Mouse (Mus musculus): ENCODE data around the gene Morn3.
A peak's percentile ranks its signal among the peaks of the same experiment; 100 is the strongest.

The Morn3 gene

DNA sequence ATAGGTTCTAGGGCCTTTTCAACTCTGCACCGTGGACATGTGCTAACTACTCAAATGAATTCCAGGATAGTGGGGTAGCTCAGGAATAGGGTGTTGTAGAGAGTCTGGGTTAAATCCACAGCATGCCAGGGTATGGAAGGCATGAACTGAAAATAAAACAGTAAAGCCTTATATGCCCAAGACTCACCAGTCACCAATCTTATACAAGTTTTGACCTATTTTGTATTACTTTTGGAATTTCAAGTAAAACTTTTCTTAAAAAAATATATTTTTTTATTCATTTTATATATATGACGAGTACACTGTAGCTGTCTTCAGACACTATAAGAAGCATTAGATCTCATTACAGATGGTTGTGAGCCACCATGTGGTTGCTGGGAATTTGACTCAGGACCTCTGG, 53.0 kb downstream of the Morn3 start:
- no peak for DNase-seq (ENCODE audit: low read depth, low spot score)

DNA sequence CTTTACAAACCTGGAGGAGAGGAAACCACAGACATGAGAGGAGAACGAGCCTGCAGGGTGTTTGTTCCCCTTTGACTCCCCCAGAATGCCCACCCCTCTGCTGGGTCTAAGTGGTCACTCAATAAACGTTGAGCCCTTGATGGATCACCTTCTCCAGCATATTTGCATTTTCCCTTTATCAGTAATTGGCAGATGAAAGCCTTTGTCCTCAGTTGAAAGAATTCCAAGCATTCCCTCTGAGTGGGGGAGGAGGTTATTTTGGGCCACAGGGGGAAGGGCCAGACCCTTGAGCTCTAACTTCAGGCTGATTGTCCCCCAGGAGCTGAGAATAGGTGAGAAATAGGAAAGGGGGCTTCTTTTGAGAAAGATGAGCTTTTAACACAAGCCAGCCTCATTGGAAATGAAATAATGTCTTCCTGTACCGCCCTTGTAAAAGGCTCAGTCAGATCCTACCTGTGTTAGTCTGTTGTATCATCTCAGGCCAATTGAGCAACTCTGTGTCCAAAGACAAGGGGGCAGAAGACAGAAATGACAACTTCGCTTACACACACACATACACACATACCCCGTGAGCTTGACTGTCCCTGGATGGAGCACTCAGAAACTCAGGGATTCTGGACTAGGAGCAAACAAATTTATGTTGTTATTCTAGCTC, 55.3 kb downstream of the Morn3 start:
- DNase-seq (ENCODE audit: low read depth, low spot score): no peak

DNA sequence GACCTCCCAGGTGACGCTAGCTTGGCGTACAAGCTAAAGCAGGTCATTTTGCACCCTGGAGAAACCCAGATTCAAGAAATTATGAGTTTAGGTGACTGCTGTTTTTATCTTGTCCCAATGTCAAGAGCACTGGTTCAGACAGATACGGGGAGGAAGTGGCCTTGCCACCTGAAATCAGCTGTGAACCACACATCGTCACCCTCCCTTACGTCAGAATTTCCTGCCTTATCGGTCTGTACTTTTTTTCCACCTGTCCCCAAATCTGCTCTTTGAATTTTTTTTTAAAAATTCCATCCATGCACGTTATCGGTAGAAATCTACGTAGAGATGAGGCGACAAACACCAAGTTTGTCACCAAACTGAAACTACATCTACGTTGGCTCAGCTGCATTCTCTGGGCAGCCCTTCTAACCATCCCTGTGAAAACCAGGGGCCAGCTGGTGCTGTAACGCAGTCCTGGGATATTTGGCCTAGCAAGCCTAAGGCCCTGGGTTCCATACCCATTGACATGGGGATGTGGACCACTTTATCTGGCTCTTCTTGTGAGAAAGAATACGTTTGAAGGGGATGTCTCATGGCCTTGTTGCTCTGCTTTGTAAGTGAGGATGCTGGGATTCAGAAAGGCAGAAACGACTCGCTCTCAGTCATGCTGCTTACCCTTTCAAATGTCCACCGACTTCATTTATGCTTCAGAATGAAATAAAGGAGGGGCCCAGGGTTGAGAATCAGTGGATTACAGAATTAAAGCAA, 56.2 kb downstream of the Morn3 start:
- DNase-seq (ENCODE audit: low read depth, low spot score): no peak

DNA sequence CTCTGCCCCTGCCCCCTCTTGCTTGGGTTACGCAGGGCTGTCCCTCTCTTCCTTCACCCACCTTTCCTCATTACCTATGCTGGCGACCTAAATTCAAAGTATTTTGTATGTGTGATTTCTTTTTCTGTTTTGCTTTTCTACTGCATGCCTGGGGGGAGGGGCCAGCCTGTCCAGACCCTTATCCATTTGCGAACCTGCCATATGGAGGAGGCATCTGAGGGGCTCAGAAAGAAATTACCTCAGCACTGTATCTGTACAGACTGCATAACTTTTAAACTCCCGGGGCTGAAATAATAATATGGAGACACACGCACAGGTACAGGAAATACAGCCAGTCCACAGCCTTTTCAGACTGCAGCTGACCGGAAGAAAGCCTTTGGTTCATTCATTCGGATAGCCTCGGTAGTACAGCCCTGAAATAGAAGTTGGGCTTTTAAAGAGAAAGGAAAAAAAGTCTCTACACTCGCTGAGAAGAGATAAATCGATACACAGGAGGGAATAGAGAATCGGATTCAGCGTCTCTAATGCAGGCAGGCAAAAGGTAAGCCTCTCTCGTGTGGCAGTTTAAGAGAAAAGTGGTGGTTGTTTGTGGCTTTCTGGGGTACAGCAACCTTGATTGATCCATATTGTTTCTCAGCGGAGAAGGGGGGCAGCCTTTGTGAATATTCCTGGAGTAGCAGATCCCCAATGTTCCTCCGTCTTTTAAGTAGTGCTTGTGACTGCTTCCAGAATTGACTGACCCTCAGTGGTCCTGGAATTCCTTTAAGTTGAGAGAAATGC, 57.1 kb downstream of the Morn3 start, which contains the start of gene Kdm2b:
Gene Kdm2b, minus strand, starts transcription at position 273 of the 780 bp plus-strand sequence.
- DNase-seq (ENCODE audit: low read depth, low spot score): no peak

DNA sequence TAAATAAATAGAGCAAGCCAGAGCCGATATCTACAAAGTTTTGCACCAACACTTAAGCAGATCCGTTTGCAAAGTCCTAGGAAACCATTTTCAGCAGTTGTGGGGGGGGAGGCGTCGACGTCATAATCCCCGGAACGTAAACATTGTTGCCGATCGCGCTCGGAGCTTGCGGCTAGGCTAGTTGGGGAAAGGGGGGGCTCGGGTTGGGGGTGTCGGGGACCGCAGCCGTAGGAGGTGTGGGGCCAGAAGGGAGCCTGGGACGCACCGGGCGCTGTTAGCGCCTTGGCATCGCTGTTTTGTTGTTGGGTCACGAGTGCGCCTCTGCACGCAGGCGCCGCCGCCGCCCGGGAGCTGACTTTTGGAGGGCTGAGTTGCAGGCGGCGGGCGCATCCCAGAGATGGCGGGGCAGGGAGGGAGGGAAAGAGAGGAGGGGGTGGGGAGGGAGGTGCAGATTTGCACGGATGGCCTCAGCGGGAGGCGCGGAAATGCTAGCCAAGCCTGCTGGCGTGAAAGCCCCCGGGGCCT, 57.8 kb downstream of the Morn3 start:
- DNase-seq (ENCODE audit: low read depth, low spot score): peak; percentile 77

GRCm38 (mm10) chr5:122988021-122988751, 58.6 kb downstream of the Morn3 start:
- DNase-seq (ENCODE audit: low read depth, low spot score): no peak

- DNase-seq (ENCODE audit: low read depth, low spot score): no peak
Observed at GRCm38 (mm10) chr5:122987211-122988020, 59.4 kb downstream of the Morn3 start.

GRCm38 (mm10) chr5:122986091-122986493, 60.7 kb downstream of the Morn3 start:
- DNase-seq (ENCODE audit: low read depth, low spot score): no peak
